Mouse (Mus musculus): ENCODE results near the gene BC048562.

DNA sequence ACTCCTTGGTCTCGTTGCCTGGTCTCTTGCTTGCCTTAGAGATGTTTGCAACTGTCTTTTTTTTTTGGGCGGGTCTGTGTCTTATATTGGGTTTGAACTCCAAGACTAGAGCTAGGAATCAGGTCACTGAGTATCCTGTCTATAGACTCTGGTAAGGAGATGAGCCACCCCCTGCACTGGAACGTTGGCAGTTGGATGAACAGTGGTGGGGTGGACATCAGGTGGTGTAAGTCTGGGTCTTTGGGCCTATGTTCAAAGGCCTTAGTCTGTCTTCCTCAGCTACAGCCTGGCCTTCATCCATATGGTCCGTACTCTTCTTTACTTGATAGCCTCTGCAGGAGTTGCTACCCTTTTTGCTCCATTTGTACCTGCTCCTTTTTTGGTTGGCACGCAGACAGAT is 25.4 kb downstream of the BC048562 start:
- TF ChIP-seq EP300 (IDR thresholded peaks at IDR 0.05; ENCODE audit: low read depth), result no peak
- no peak for TF ChIP-seq CTCF (IDR thresholded peaks at IDR 0.05; ENCODE audit: low read depth)

Data from liver, postnatal 0 days (tissue).